Mouse (Mus musculus) limb, embryonic 15.5 days (tissue): ENCODE results near the gene 1810043G02Rik. TPM values are rescaled to one million over a fixed set of nuclear protein-coding genes. Genes with fewer than 3 reads are reported as not detected.
"Not testable (repeated sequence)": the region's sequence is repeated elsewhere in the genome, so short reads cannot be mapped to it uniquely, and the experiment has no call there.

Experiments
- ATAC-seq: fragments of 200-750 bp; cut with Nextera tagmentation; 2 replicates; pipeline ENCODE4 v1.8.0; 2017; ENCODE audit warnings: low read depth, moderate TSS enrichment; ENCODE audit not compliant: insufficient number of reproducible peaks, low FRiP score, low TSS enrichment
- H3K27ac ChIP-seq: fragments of 300-500 bp; sonication (generic); 2 replicates; pipeline ENCODE4 v1.5.1; 2015; ENCODE audit warnings: moderate library complexity, mild to moderate bottlenecking, inconsistent platforms
- H3K27me3 ChIP-seq: fragments of 300-500 bp; sonication (generic); 2 replicates; pipeline ENCODE4 v1.6.1; 2015; ENCODE audit warnings: inconsistent platforms
- H3K36me3 ChIP-seq: fragments of 300-500 bp; sonication (generic); 2 replicates; pipeline ENCODE4 v1.6.1; 2015; ENCODE audit warnings: inconsistent platforms
- H3K4me1 ChIP-seq: fragments of 300-500 bp; sonication (generic); 2 replicates; pipeline ENCODE4 v1.6.1; 2015; ENCODE audit warnings: inconsistent platforms
- H3K4me2 ChIP-seq: fragments of 300-500 bp; sonication (generic); 2 replicates; pipeline ENCODE4 v1.6.1; 2015; ENCODE audit warnings: mild to moderate bottlenecking, inconsistent platforms
- H3K4me3 ChIP-seq: fragments of 300-500 bp; sonication (generic); 2 replicates; pipeline ENCODE4 v1.5.1; 2015; ENCODE audit warnings: mild to moderate bottlenecking, inconsistent platforms
- H3K9ac ChIP-seq: fragments of 300-500 bp; sonication (generic); 2 replicates; pipeline ENCODE4 v1.6.1; 2015; ENCODE audit warnings: inconsistent platforms
- H3K9me3 ChIP-seq: fragments of 300-500 bp; sonication (generic); 2 replicates; pipeline ENCODE4 v1.6.1; 2016; ENCODE audit warnings: inconsistent platforms
- whole genome bisulfite sequencing: fragments of 180-500 bp; shearing (Covaris S2); methylation state at CpG from one replicate; pipeline ENCODE4 v1.1.7; 2015; 5-methylcytosine and 5-hydroxymethylcytosine counted together
- polyA plus RNA-seq: library from polyadenylated mRNA; unstranded; fragments of >200 nt; fragmentation: Nextera tagmentation; extraction: Ambion mirVana; gene quantifications from 2 replicates; pipeline ENCODE4 v1.2.1, GENCODE M21; 2015

1810043G02Rik gene
- polyA plus RNA-seq, 1 experiment from 2014 or later = 23.7 TPM

DNA sequence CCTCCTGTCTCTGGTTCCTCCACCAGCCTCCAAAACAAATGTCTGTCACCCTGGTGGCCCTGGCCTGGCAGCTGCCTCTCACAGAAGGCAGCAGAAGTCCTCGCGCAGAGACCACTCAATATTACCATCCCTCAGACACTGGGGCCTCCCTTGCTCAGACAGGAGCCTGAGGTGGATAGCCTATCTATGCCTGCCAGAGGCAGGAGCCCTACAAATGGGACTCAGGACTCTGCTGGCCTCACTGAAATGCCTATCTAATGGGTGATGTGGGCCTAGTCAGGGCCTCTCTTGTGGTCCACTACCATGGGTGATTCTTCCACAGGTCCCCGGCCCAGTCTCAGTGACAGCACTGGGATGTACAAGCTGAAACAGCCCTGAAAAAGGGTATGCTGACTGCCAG lies 29.8 kb downstream of the 1810043G02Rik start:
- Histone ChIP-seq H3K27ac (peak overlapping the region; percentile 99; the same call in 1 of the 2 replicates), H3K9me3 (no peaks in the 10 kb centered on the region), H3K36me3 (peaks cover 14% of the 10 kb centered on the region), H3K4me1 (peaks cover 39% of the 10 kb centered on the region), H3K4me3 (peak overlapping the region; percentile 84), H3K4me2 (peak overlapping the region; percentile 77), H3K27me3 (no peaks in the 10 kb centered on the region), H3K9ac (peak overlapping the region; percentile 81)
- 68% methylated on average over 3 of the region's 3 CpGs for WGBS
- no peak for ATAC-seq

DNA sequence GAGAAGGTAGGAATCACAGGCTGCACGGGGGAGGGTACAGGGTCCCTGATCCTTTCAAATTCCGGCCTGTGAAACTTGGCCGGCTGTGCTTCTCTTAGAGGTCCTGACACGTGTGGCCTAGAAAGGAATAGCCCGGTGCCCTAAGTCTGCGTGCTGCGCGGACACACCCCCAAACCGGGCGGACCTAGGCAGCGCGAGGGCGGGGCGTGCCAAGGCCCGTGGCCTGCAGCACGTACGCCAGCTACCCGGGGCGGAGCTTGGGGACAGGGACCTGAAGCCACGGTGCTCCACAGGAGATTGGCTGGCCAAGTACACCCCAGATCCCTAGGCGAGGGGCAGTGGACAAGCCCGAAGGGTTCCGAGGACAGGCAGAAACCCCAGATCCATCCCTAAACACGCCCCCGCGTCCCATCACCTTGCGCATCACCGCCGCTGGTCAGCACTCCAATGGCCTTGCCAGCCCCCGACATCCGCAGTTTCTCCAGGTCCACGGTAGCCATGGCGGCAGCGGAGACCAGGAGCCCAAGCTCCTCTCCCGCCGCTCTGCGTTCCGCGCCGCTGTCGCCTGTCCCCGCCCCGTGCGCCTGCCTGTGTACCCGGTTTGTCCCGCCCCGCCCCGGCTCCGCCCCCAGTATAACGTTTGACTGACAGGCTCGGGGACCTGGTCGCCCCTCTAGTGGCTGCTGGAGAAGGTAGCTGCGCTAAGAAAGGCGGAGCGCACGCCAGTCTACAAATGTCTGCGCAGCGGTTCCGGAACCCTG lies 31.0 kb downstream of the 1810043G02Rik start:
- Histone ChIP-seq H3K4me3 (peak overlapping the region; percentile 84), H3K4me2 (peak overlapping the region; percentile 77), H3K36me3 (peaks cover 13% of the 10 kb centered on the region), H3K27me3 (no peaks in the 10 kb centered on the region), H3K9ac (peak overlapping the region; percentile 81), H3K4me1 (peaks cover 39% of the 10 kb centered on the region), H3K9me3 (no peaks in the 10 kb centered on the region), H3K27ac (peak overlapping the region; percentile 99)
- WGBS = under 1% methylated on average over 59 of the region's 59 CpGs
- ATAC-seq = peak; percentile 95

DNA sequence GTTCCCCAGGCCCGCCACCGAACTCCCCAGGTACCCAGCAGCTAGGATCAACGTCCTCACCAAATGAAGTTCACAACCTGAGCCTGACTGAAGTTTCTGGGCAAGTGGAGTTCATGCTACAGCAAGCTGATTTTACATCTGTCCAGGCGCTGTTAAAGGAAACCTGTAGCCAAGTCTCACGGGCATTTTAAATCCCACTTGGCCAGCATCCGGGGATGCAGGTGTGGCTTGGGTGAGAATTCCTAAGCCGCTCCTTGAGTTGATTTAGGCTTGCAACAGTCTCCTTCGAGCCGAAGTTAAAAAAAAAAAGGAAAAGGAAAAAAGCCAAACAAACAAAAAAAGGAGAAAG lies 31.6 kb downstream of the 1810043G02Rik start, which contains the start of gene Pfkl:
TSS of gene Pfkl (minus strand) at position 139 of the 349 bp plus-strand sequence.
- H3K9ac ChIP-seq = peak within 1 kb of the TSS; percentile 81
- H3K4me1 ChIP-seq = peaks cover 39% of the 10 kb centered on the region
- H3K4me2 ChIP-seq = peak within 1 kb of the TSS; percentile 77
- peaks cover 7% of the 10 kb centered on the region for H3K36me3 ChIP-seq
- no peak for ATAC-seq
- no peaks in the 10 kb centered on the region for H3K9me3 ChIP-seq
- peak within 1 kb of the TSS; percentile 99 for H3K27ac ChIP-seq
- no peaks in the 10 kb centered on the region for H3K27me3 ChIP-seq
- WGBS = 1% methylated on average over 9 of the region's 9 CpGs
- peak within 1 kb of the TSS; percentile 84 for H3K4me3 ChIP-seq

DNA sequence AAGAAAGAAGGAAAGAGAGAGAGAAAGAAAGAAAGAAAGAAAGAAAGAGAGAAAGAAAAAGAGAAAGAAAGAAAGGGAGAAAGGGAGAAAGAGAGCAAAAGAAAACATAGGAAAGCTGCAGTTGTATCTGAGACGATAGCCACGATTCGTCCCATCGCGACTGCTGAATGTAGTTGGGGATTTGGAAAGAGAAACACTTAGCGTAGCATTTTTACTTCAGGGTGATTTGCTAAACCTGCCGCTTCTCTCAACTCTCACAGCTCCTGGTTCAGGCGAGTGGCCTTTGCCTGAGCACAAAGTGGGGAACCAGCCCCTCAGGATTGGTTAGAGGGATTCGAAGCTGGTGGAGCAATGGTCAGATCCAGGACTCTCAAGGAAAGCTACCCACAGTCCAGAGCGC lies 32.0 kb downstream of the 1810043G02Rik start:
- peaks cover 4% of the 10 kb centered on the region for H3K36me3 ChIP-seq
- no peak for ATAC-seq
- peak overlapping the region; percentile 63 for H3K27ac ChIP-seq
- peaks cover 39% of the 10 kb centered on the region for H3K4me1 ChIP-seq
- H3K4me3 ChIP-seq = peak overlapping the region; percentile 84
- 10% methylated on average over 10 of the region's 10 CpGs for WGBS
- H3K9me3 ChIP-seq = no peaks in the 10 kb centered on the region
- no peak overlapping the region for H3K9ac ChIP-seq
- peak overlapping the region; percentile 77 for H3K4me2 ChIP-seq
- no peaks in the 10 kb centered on the region for H3K27me3 ChIP-seq

DNA sequence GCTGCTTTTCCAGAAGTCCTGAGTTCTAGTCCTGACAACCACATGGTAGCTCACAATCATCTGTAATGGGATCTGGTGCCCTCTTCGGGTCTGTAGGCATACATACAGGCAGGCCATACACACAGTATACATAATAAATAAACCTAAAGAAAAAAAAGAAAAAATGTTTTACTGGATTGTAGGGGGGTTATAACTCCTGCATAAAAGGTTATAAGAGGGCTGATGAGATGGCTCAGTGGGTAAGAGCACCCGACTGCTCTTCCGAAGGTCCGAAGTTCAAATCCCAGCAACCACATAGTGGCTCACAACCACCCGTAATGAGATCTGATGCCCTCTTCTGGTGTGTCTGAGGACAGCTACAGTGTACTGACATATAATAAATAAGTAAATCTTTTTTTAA lies 32.8 kb downstream of the 1810043G02Rik start:
- not testable (repeated sequence) for H3K9me3 ChIP-seq, H3K4me3 ChIP-seq
- WGBS = 94% methylated on average over 5 of the region's 5 CpGs

DNA sequence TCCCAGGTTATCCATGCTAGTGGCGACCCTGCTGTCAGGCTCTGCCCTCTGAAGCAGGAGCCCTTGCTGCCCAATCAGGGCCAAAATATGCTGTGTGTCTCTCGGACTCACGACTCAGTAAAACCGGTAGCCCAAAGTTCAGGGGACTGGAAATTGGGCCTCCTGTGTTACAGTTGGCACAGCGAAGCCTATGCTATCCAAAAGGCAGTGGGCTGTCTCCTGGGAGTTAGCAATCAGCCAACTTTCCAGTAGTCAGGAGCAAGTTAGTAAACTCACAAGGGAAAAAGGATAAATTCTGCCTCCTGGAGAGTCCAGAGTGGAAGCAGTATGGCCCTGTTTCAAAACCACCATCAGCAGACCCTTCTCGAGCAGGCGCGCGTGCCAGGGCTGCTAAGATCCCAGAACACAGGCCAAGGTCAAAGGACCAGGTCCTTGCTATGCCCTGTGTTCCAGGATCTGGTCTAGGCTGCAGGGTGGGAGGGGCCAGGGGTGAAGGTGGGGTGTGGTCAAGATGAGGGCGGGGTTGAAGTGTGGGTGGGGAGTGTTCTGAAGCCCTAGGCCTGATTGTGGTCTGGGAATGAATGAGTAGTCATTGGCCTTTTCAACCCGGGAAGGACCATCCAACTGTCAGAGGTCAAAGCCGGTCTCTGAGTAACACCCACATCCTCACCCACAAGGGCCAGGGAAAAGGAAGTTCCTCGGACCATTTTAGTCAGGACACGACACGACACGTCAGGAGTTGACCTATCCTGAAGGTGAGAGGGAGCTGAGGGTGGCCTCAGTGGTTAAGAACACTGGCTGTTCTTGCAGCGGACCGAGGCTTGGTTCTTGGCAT lies 34.6 kb downstream of the 1810043G02Rik start:
- H3K36me3 ChIP-seq = no peaks in the 10 kb centered on the region
- no peak overlapping the region for H3K4me3 ChIP-seq
- no peak for ATAC-seq
- no peaks in the 10 kb centered on the region for H3K9me3 ChIP-seq
- WGBS = 86% methylated on average over 18 of the region's 18 CpGs
- no peak overlapping the region for H3K9ac ChIP-seq
- H3K4me2 ChIP-seq = no peak overlapping the region
- peaks cover 15% of the 10 kb centered on the region for H3K4me1 ChIP-seq
- no peaks in the 10 kb centered on the region for H3K27me3 ChIP-seq
- H3K27ac ChIP-seq = no peak overlapping the region

More for the DNA sequence above, 32.8 kb downstream of the 1810043G02Rik start:
- not testable (repeated sequence) for H3K36me3 ChIP-seq, H3K9ac ChIP-seq, H3K27ac ChIP-seq, ATAC-seq, H3K4me2 ChIP-seq, H3K27me3 ChIP-seq
- H3K4me1 ChIP-seq = peaks cover 33% of the 10 kb centered on the region

DNA sequence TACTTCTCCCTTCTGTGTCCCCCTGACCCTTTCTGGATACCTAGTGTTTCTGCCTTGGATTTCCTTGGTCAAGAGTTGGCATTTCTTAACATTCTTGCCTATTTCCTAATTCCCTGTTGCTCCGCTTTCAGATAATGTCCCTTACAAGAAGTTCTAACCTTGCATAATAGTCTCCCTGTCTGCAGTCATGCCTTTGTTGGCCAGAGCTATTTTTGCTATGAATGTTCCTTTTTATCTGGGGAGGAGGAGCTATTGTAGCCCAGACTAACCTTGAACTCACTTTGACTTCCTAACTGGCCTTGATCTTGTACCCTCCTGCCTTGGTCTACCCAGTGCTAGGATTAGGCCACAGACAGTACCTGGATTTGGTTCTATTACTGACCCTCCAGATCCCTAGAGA lies 37.2 kb downstream of the 1810043G02Rik start:
- H3K9me3 ChIP-seq = no peaks in the 10 kb centered on the region
- no peaks in the 10 kb centered on the region for H3K27me3 ChIP-seq
- H3K27ac ChIP-seq = no peak overlapping the region
- H3K36me3 ChIP-seq = no peaks in the 10 kb centered on the region
- ATAC-seq = no peak
- no peak overlapping the region for H3K4me2 ChIP-seq
- H3K4me1 ChIP-seq = peaks cover 5% of the 10 kb centered on the region
- 87% methylated on average over 1 of the region's 1 CpGs for WGBS
- no peak overlapping the region for H3K9ac ChIP-seq
- no peak overlapping the region for H3K4me3 ChIP-seq

DNA sequence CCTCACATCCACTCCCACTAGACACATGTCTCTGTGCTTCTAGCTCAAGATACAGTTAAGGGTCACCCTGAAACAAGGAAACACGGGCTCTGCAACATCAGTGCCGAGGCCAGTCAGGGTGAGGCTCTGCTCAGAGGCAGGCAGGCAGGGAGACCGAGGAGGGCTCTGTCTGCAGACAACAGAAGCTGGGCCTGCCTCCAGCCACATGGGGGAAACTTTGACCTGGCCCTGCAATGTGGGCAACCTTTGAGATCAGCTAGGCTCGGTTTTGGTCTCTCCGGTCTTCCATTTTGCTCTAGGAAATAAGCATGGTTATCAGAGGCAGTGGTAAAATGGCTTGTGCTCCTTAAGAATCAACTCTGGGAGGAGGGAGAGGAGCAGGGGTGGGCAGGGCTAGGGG lies 38.0 kb downstream of the 1810043G02Rik start:
- no peak for ATAC-seq
- Histone ChIP-seq H3K4me3 (no peak overlapping the region), H3K36me3 (no peaks in the 10 kb centered on the region), H3K4me2 (no peak overlapping the region), H3K9ac (no peak overlapping the region), H3K27ac (no peak overlapping the region), H3K4me1 (peaks cover 2% of the 10 kb centered on the region; the same call in 1 of the 2 replicates), H3K9me3 (no peaks in the 10 kb centered on the region), H3K27me3 (no peaks in the 10 kb centered on the region)
- WGBS = 56% methylated on average over 5 of the region's 5 CpGs

DNA sequence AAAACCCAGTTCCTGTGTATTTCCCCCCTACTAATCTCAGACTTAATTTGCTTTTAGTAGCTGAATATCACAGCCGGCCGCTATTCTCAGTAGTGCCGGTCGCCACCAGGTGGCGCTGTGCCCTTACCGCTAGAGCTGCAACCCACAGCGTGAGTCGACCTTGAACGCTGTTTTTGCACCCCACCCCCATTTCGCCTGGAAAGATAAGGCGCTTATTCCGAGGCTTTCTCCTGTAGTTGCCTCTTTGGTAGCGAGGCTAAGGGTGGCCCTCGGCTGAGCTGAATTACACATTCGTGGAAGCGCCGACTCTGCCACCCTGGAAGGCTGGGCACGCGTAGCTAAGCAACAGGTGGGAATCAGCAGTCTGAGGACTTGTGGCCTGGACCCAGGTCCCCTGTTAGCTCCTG lies 40.5 kb downstream of the 1810043G02Rik start:
- Histone ChIP-seq H3K4me2 (peak overlapping the region; percentile 56), H3K27me3 (no peaks in the 10 kb centered on the region), H3K4me3 (peak overlapping the region; percentile 30), H3K9ac (no peak overlapping the region), H3K36me3 (no peaks in the 10 kb centered on the region), H3K4me1 (peaks cover 2% of the 10 kb centered on the region; the same call in 1 of the 2 replicates), H3K27ac (no peak overlapping the region), H3K9me3 (no peaks in the 10 kb centered on the region)
- 0 out of 2 replicates have a peak, but pooled peaks have one; percentile 69 for ATAC-seq
- 17% methylated on average over 19 of the region's 19 CpGs for WGBS

DNA sequence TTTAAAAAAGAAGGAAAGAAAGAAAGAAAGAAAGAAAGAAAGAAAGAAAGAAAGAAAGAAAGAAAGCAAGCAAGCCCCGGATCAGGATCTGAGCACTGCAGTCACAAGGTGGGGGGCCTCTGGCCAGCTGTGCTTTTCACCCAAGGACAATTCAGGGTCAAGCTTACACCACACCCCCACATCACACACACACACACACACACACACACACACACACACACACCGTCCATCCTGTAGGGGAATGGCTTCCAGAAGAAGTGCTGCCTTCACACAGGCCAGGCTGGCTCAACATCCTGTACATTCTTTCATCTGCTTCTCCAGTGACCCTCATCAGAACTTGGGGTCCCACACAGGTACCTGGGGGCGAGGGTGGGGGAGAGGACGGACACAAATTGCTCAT lies 41.0 kb downstream of the 1810043G02Rik start:
- Histone ChIP-seq H3K9ac (no peak overlapping the region), H3K36me3 (no peaks in the 10 kb centered on the region), H3K4me2 (no peak overlapping the region), H3K4me3 (no peak overlapping the region), H3K27ac (no peak overlapping the region), H3K27me3 (no peaks in the 10 kb centered on the region), H3K4me1 (peaks cover 2% of the 10 kb centered on the region; the same call in 1 of the 2 replicates), H3K9me3 (no peaks in the 10 kb centered on the region)
- no peak for ATAC-seq
- WGBS = 83% methylated on average over 4 of the region's 4 CpGs

DNA sequence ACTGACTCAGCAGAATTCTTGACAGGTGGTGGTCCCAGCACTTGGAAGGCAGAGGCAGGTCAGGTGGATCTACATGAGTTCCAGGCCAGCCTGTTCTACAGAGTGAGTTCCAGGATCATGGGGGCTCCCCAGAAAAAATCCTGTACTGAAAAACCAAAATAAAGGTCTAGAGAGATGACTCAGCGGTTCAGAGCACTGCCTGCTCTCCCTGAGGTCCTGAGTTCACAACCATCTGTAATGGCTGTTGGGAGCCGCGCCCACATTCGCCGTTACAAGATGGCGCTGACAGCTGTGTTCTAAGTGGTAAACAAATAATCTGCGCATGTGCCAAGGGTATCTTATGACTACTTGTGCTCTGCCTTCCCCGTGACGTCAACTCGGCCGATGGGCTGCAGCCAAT lies 41.7 kb downstream of the 1810043G02Rik start:
- not testable (repeated sequence) for H3K9ac ChIP-seq, H3K36me3 ChIP-seq, H3K4me1 ChIP-seq, ATAC-seq, H3K27ac ChIP-seq, H3K4me2 ChIP-seq, H3K4me3 ChIP-seq, H3K9me3 ChIP-seq, H3K27me3 ChIP-seq
- WGBS = 93% methylated on average over 7 of the region's 11 CpGs

DNA sequence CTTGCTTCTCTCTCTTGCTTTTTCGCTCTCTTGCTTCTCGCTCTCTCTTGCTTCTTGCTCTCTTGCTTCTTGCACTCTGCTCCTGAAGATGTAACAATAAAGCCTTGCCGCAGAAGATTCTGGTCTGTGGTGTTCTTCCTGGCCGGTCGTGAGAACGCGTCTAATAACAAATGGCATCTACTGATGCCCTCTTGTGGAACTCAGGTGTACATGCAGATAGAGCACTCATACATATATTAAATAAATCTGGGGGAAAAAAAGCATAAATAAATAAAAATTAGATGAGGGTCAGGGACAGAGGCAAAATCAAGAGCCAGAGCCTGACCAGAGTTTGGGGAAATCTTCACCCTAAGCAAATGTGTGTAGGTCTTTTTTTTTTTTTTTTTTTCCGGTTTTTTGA lies 47.1 kb downstream of the 1810043G02Rik start:
- not testable (repeated sequence) for ATAC-seq, H3K27me3 ChIP-seq
- WGBS = 64% methylated on average over 6 of the region's 8 CpGs

More for the DNA sequence above, 47.1 kb downstream of the 1810043G02Rik start:
- H3K27ac ChIP-seq, H3K9ac ChIP-seq, H3K9me3 ChIP-seq, H3K4me1 ChIP-seq, H3K4me2 ChIP-seq, H3K36me3 ChIP-seq, H3K4me3 ChIP-seq: not testable (repeated sequence)
